Mouse (Mus musculus) gastrocnemius, adult 2 months (tissue): Measurements from ENCODE around the gene Catsper3. TPM values are rescaled to one million over a fixed set of nuclear protein-coding genes. Genes with fewer than 3 reads are reported as not detected.
A peak's percentile ranks its signal among the peaks of the same experiment; 100 is the strongest.

ENCODE experiments used
- DNase-seq: peaks from one replicate; pipeline ENCODE4 v3.0.0; 2022
- H3K27ac ChIP-seq: fragments of 200-600 bp; 2 replicates; pipeline ENCODE4 v1.8.1; 2022; ENCODE audit warnings: mild to moderate bottlenecking
- H3K4me3 ChIP-seq: fragments of 200-600 bp; 2 replicates; pipeline ENCODE4 v1.8.1; 2022; ENCODE audit warnings: mild to moderate bottlenecking, moderate library complexity
- CTCF ChIP-seq: fragments of 200-600 bp; IDR thresholded peaks from 2 replicates; pipeline ENCODE4 v1.8.1; 2022; ENCODE audit warnings: antibody characterized with exemption, mild to moderate bottlenecking, moderate library complexity
- intact Hi-C: fragments of 180-260 bp; cut with DNase I; formaldehyde crosslinking; loops from one replicate; pipeline ENCODE4 v1.15.1; 2025
- total RNA-seq, 2 experiments: library from RNA; stranded (reverse); gene quantifications; 2 replicates each; pipeline ENCODE4 v1.2.3; 2021

The Catsper3 gene
- total RNA-seq, 2 experiments from 2014 or later = 0.23 to 0.39 TPM

- DNase-seq = no peak
- no peak for TF ChIP-seq CTCF
- intact Hi-C loops = no loop called here
- Histone ChIP-seq H3K4me3 (no peak overlapping the region), H3K27ac (no peak overlapping the region)
These were observed 25.3 kb downstream of the Catsper3 start for GRCm38 (mm10) chr13:55809707-55810106.

- no peak for TF ChIP-seq CTCF
- intact Hi-C loops = no loop called here
- no peak overlapping the region for H3K27ac ChIP-seq
- no peak overlapping the region for H3K4me3 ChIP-seq
- DNase-seq = peak; percentile 38
These were observed 26.6 kb downstream of the Catsper3 start for GRCm38 (mm10) chr13:55810947-55811346.

- Histone ChIP-seq H3K27ac (no peak overlapping the region), H3K4me3 (no peak overlapping the region)
- TF ChIP-seq CTCF = no peak
- DNase-seq = no peak
- intact Hi-C loops = no loop called here
These were observed 29.2 kb downstream of the Catsper3 start for GRCm38 (mm10) chr13:55813490-55814016.

GRCm38 (mm10) chr13:55814834-55815233 is 30.5 kb downstream of the Catsper3 start:
- Histone ChIP-seq H3K4me3 (no peak overlapping the region), H3K27ac (no peak overlapping the region)
- intact Hi-C loops = no loop called here
- no peak for DNase-seq
- no peak for TF ChIP-seq CTCF

GRCm38 (mm10) chr13:55822499-55822898 is 38.1 kb downstream of the Catsper3 start:
- H3K27ac ChIP-seq = no peak overlapping the region
- intact Hi-C loops = no loop called here
- H3K4me3 ChIP-seq = no peak overlapping the region
- no peak for TF ChIP-seq CTCF
- DNase-seq = peak; percentile 12

- peak; percentile 12 for DNase-seq
- H3K4me3 ChIP-seq = no peak overlapping the region
- peak; percentile 17; the same call in 1 of the 2 replicates for TF ChIP-seq CTCF
- no peak overlapping the region for H3K27ac ChIP-seq
- intact Hi-C loops = no loop called here
These were observed 40.0 kb downstream of the Catsper3 start for GRCm38 (mm10) chr13:55824151-55824945.

- no peak overlapping the region for H3K27ac ChIP-seq
- H3K4me3 ChIP-seq = peak overlapping the region; percentile 48
- no peak for TF ChIP-seq CTCF
- intact Hi-C loops = no loop called here
- DNase-seq = peak; percentile 31
These were observed 40.9 kb downstream of the Catsper3 start for GRCm38 (mm10) chr13:55825245-55825681.

- TF ChIP-seq CTCF = no peak
- H3K4me3 ChIP-seq = peak overlapping the region; percentile 48
- intact Hi-C loops = no loop called here
- H3K27ac ChIP-seq = peak overlapping the region; percentile 53
- DNase-seq = peak; percentile 48
These were observed 41.8 kb downstream of the Catsper3 start for GRCm38 (mm10) chr13:55826008-55826671.

- peak overlapping the region; percentile 67 for H3K4me3 ChIP-seq
- no peak for DNase-seq
- no peak for TF ChIP-seq CTCF
- intact Hi-C loops = no loop called here
- peak overlapping the region; percentile 50; the same call in 1 of the 2 replicates for H3K27ac ChIP-seq
These were observed 42.7 kb downstream of the Catsper3 start for GRCm38 (mm10) chr13:55826796-55827678.

- no peak for DNase-seq
- H3K27ac ChIP-seq = peak overlapping the region; percentile 50; the same call in 1 of the 2 replicates
- H3K4me3 ChIP-seq = peak overlapping the region; percentile 67
- intact Hi-C loops = no loop called here
- TF ChIP-seq CTCF = no peak
These were observed 43.3 kb downstream of the Catsper3 start for GRCm38 (mm10) chr13:55827679-55828140.

- no peak for TF ChIP-seq CTCF
- H3K4me3 ChIP-seq = peak overlapping the region; percentile 67
- DNase-seq = peak; percentile 42
- intact Hi-C loops = no loop called here
- peak overlapping the region; percentile 50 for H3K27ac ChIP-seq
These were observed 44.0 kb downstream of the Catsper3 start for GRCm38 (mm10) chr13:55828141-55829017.
